ENCODE assay signal across 1 mouse cellular context in the genomic region with DNA sequence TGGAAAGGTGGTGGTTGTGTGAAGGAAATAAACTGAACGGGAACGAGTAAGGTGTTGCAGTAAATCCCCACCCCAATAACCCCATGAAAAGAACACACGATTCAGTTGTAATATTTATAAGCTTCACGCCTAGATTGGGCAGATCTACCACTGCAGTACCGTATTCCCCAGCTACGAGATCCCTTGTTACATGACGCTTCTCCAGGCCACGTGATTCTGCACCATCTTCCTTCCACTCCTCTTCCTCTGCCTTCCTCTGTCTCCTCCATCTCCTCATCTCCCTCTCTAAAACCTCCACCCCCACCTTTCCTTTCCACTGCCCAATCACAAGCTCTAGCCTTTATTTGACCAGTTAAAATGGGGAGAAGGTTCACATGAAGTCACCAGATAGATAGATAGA.
TF ChIP-seq lines count a peak whose summit lies in the region.

No protein-coding gene starts in this region.

TF ChIP-seq in MEL, 35 proteins besides CTCF, POLR2A, EP300 and RAD21 (continued from another document):
- peak in 1 of 2 experiments; percentile 42; a peak in 1 of 4 replicates for TF ChIP-seq USF2 (IDR thresholded peaks at IDR 0.05; ENCODE audit: borderline replicate concordance in 1 of 2, insufficient read depth in 1 of 2, low read depth in 1 of 2, low read length in 2 of 2)
